Mouse (Mus musculus) forebrain, embryonic 11.5 days (tissue): ENCODE measurements around the gene Rps27rt. TPM values are rescaled to one million over a fixed set of nuclear protein-coding genes. Genes with fewer than 3 reads are reported as not detected.

Source experiments
- ATAC-seq: fragments of 200-750 bp; cut with Nextera tagmentation; replicated peaks from 2 replicates; pipeline ENCODE4 v1.8.0; 2017; ENCODE audit warnings: moderate TSS enrichment; ENCODE audit not compliant: low FRiP score
- DNase-seq: peaks from one replicate; pipeline ENCODE4 v3.0.0-alpha.2; 2017; ENCODE audit warnings: low spot score
- H3K27ac ChIP-seq: fragments of 300-500 bp; sonication (generic); 2 replicates; pipeline ENCODE4 v1.5.1; 2014; ENCODE audit warnings: low read depth, low read length
- H3K27me3 ChIP-seq: fragments of 300-500 bp; sonication (generic); 2 replicates; pipeline ENCODE4 v1.6.1; 2014; ENCODE audit warnings: mild to moderate bottlenecking, low read length, mixed read lengths; ENCODE audit not compliant: control insufficient read depth, insufficient read depth
- H3K36me3 ChIP-seq: fragments of 300-500 bp; sonication (generic); 2 replicates; pipeline ENCODE4 v1.6.1; 2014; ENCODE audit warnings: mild to moderate bottlenecking, low read length, moderate library complexity, mixed read lengths; ENCODE audit not compliant: control insufficient read depth, insufficient read depth
- H3K4me1 ChIP-seq: fragments of 300-500 bp; sonication (generic); replicated peaks from 2 replicates; pipeline ENCODE4 v1.6.1; 2014; ENCODE audit warnings: low read length, mixed read lengths; ENCODE audit not compliant: control insufficient read depth, insufficient read depth
- H3K4me2 ChIP-seq: fragments of 300-500 bp; sonication (generic); 2 replicates; pipeline ENCODE4 v1.6.1; 2014; ENCODE audit warnings: low read depth, mild to moderate bottlenecking, low read length, moderate library complexity, mixed read lengths; ENCODE audit not compliant: severe bottlenecking
- H3K4me3 ChIP-seq: fragments of 300-500 bp; sonication (generic); 2 replicates; pipeline ENCODE4 v1.5.1; 2014; ENCODE audit warnings: low read depth, low read length
- H3K9ac ChIP-seq: fragments of 300-500 bp; sonication (generic); 2 replicates; pipeline ENCODE4 v1.6.1; 2014; ENCODE audit warnings: low read length
- H3K9me3 ChIP-seq: fragments of 300-500 bp; sonication (generic); 2 replicates; pipeline ENCODE4 v1.6.1; 2016; ENCODE audit warnings: low read length, mixed read lengths; ENCODE audit not compliant: control insufficient read depth
- WGBS: fragments of 180-500 bp; shearing (Covaris S2); extraction: QIAGEN DNeasy Blood & Tissue Kit; methylation state at CpG from one replicate; pipeline ENCODE4 v1.1.7; 2014; 5-methylcytosine and 5-hydroxymethylcytosine counted together
- polyA plus RNA-seq: library from polyadenylated mRNA; unstranded; fragments of >200 nt; fragmentation: Nextera tagmentation; extraction: Ambion mirVana; gene quantifications from 2 replicates; pipeline ENCODE4 v1.2.1, GENCODE M21; 2014

Rps27rt gene
- polyA plus RNA-seq, 1 experiment from 2014 or later = 355 TPM

DNA sequence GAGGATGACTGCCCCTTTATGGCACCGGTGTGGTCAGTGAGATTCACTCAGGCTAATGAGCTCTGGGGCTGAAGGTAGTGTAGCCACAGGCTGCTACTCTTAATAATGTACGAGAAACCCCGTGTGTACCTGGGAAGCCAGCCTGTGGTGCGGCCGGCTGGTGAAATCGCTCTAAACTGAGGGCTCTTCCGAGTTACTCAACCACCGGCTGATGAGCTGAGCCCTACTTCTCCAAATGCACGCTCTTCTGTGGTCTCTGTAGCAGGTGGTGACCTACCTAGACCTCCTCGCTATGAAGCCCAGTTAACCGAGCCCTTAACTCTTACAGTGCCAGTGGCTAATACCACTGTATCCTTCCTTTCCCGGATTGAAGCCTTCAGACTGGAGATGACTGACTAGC lies 29.8 kb upstream of the Rps27rt start:
- ATAC-seq (no peak), DNase-seq (no peak)
- Histone ChIP-seq H3K4me3 (no peak overlapping the region), H3K27me3 (no peaks in the 10 kb centered on the region), H3K9me3 (peaks cover 4% of the 10 kb centered on the region; the same call in 1 of the 2 replicates), H3K36me3 (no peaks in the 10 kb centered on the region), H3K4me2 (no peak overlapping the region), H3K4me1 (0 out of 2 replicates have a peak, but pooled peaks cover 2% of the 10 kb centered on the region), H3K9ac (no peak overlapping the region), H3K27ac (no peak overlapping the region)
- 66% methylated on average over 12 of the region's 12 CpGs for WGBS

DNA sequence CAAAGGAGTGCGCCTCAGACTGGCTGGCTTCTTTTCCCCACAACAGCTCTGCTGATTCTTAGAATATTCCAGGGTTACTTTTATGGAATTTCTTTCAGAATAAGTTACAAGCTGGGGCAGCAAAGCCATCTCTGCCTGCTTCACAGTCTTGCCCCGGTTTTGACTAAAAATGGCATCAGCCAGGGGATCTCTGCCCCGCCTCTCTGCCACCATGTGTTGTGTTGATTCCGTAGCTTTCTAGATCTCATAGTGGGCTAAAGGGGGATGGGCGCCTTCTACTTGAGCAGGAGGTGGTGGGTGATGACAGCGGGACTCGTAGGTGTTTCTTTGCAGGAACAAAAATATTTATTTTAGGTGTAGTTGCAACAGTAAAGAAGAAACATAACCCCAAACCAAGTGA lies 25.7 kb upstream of the Rps27rt start:
- WGBS = 91% methylated on average over 7 of the region's 7 CpGs

DNA sequence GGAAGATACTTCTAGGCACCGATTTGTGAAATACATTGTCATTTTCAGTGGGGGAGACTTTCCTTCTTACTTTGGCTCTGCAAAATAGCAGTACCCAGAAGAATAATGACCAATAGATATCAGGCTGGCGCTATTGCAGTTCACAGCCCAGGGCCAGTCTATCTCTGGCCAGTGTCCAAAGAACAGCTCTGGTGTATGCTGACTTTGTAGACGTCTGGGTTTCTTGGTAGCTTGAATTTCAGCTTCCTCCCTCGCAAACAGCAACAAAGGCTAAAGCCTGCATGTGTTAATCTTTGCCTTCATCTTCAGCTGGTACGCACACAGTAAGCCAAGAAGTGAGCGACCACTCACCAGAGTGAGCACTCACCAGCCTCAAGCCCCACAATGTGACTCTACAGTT lies 25.2 kb upstream of the Rps27rt start:
- Histone ChIP-seq H3K4me2 (no peak overlapping the region), H3K36me3 (no peaks in the 10 kb centered on the region), H3K4me3 (no peak overlapping the region), H3K27me3 (no peaks in the 10 kb centered on the region), H3K4me1 (no peaks in the 10 kb centered on the region), H3K27ac (no peak overlapping the region), H3K9me3 (peaks cover 4% of the 10 kb centered on the region; the same call in 1 of the 2 replicates), H3K9ac (no peak overlapping the region)
- DNase-seq (no peak), ATAC-seq (no peak)
- WGBS = 88% methylated on average over 6 of the region's 6 CpGs

More for the DNA sequence above, 25.7 kb upstream of the Rps27rt start:
- Histone ChIP-seq H3K4me3 (no peak overlapping the region), H3K9ac (no peak overlapping the region), H3K27ac (no peak overlapping the region), H3K27me3 (no peaks in the 10 kb centered on the region), H3K4me1 (no peaks in the 10 kb centered on the region), H3K36me3 (no peaks in the 10 kb centered on the region), H3K4me2 (no peak overlapping the region), H3K9me3 (peaks cover 4% of the 10 kb centered on the region; the same call in 1 of the 2 replicates)
- DNase-seq (no peak), ATAC-seq (no peak)

DNA sequence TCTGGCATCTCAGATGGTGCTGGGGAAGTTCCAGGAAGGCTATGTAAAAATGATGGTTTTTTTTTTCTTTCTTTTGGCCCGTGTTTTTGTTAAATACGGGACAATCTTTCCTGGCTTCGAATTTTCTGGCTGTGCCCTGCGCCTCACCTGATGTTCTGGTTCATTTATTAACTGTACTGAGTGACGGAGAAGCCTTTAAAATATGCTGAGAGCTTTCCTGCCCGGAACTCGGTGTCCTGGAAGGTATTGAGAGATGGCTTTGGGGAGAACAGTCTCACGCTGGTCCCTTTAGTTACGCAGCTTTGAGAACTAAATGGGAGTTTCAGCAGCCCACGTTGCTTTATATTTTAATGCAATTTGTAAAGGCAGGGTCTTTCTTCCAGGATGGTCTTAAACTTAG lies 22.9 kb upstream of the Rps27rt start:
- Histone ChIP-seq H3K9ac (no peak overlapping the region), H3K27me3 (no peaks in the 10 kb centered on the region), H3K36me3 (no peaks in the 10 kb centered on the region), H3K9me3 (peaks cover 4% of the 10 kb centered on the region; the same call in 1 of the 2 replicates), H3K4me2 (no peak overlapping the region), H3K27ac (no peak overlapping the region), H3K4me1 (no peaks in the 10 kb centered on the region), H3K4me3 (no peak overlapping the region)
- DNase-seq = no peak
- ATAC-seq = no peak
- 90% methylated on average over 10 of the region's 10 CpGs for WGBS

DNA sequence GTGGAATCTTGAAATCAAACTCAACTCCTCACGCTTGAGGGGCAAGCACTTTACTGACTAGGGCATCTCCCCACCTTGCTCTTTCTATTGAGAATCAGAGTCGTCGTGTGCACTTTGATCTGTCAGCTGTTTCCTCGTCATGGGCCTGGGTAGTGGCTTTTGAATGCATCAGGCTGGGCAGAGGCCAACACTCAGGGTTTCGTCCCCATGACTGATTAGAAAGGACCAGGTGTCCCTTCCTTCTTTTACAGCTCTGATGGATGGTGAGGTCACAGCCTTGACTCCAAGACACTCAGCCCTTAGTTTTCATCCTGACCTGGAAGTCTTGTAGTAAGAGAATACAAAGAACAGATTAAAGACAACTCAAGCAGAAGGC lies 17.2 kb upstream of the Rps27rt start:
- Histone ChIP-seq H3K4me3 (no peak overlapping the region), H3K27ac (no peak overlapping the region), H3K4me2 (no peak overlapping the region), H3K4me1 (no peaks in the 10 kb centered on the region), H3K9ac (no peak overlapping the region), H3K9me3 (0 out of 2 replicates have a peak, but pooled peaks cover 2% of the 10 kb centered on the region), H3K36me3 (no peaks in the 10 kb centered on the region), H3K27me3 (no peaks in the 10 kb centered on the region)
- DNase-seq (no peak), ATAC-seq (no peak)
- WGBS = 74% methylated on average over 5 of the region's 5 CpGs

DNA sequence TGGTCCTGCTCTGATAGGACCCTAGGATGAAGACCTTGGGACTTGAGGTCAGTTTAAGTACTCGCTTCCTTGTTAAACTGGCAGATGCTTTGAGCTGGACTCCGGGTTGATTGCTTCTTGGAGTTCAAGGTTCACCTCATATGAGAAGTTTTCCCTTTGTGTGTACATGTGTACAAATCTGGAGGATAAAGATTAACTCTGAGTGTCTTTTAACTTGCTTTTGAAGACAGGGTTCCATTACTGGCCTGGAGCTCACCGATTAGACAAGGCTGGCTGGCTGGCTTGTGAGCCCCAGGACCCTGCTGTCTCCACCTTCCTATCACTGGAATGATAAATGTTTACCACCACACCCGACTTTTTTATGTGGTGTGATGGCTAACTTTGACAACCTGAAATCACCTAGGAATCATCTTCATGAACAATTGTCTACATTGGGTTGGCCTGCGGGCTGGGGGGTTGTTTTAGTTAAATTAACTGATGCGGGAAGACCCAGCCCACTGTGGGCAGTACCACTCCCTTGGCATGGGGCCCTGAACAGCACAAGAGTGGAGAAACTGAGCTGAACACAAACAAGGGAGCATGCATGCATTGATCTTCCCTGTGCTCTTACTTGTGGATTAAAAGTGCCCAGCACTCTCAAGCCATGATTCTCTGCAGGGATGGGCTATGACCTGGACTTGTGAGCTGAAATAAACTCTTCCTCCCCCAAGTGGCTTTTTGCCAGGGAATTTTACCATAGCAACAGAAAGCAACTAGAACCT lies 16.7 kb upstream of the Rps27rt start:
- no peak overlapping the region for H3K4me2 ChIP-seq
- DNase-seq (no peak), ATAC-seq (no peak)
- H3K4me3 ChIP-seq = no peak overlapping the region
- H3K27me3 ChIP-seq = no peaks in the 10 kb centered on the region
- no peaks in the 10 kb centered on the region for H3K4me1 ChIP-seq
- H3K9ac ChIP-seq = no peak overlapping the region
- 88% methylated on average over 6 of the region's 6 CpGs for WGBS
- no peaks in the 10 kb centered on the region for H3K36me3 ChIP-seq
- 0 out of 2 replicates have a peak, but pooled peaks cover 2% of the 10 kb centered on the region for H3K9me3 ChIP-seq
- no peak overlapping the region for H3K27ac ChIP-seq

DNA sequence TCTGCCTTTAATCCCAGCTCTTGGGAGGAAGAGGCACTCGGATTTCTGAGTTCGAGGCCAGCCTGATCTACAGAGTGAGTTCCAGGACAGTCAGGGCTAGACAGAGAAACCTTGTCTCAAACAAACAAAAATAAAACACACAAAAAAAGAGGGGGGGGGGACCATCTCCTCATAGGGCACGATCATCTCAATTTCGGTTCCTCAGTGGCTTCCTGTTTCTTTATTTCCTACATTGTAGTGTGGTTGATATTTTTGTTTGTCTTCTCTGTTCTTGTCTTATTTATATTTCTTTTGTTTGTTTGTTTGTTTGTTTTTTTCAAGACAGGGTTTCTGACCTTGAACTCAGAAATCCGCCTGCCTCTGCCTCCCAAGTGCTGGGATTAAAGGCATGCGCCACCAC lies 13.9 kb upstream of the Rps27rt start:
- Histone ChIP-seq H3K27ac (no peak overlapping the region), H3K27me3 (no peaks in the 10 kb centered on the region), H3K36me3 (no peaks in the 10 kb centered on the region), H3K9me3 (0 out of 2 replicates have a peak, but pooled peaks cover 2% of the 10 kb centered on the region), H3K4me2 (no peak overlapping the region), H3K9ac (no peak overlapping the region), H3K4me1 (no peaks in the 10 kb centered on the region), H3K4me3 (no peak overlapping the region)
- no peak for DNase-seq
- 91% methylated on average over 6 of the region's 6 CpGs for WGBS
- no peak for ATAC-seq

DNA sequence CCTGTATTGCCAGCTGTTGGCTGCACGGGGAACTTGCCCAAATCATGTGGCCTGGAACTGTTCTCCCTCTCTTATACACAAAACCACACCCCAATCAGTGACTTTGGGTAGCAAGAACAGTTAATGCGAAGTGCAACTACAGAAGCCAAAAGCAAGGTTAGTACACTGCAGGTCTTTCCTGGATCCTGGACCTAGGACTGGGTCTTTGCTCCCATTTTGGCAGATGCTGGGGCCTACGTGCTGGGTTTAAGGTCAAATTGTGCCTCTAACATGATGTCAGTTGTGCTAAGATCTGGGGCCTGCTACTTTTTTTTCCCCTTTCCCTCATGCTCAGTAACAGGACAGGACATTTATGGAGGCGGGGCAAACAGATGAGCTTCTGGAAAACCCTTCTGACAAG lies 13.2 kb upstream of the Rps27rt start:
- ATAC-seq = no peak
- H3K36me3 ChIP-seq = no peaks in the 10 kb centered on the region
- no peak overlapping the region for H3K9ac ChIP-seq
- 0 out of 2 replicates have a peak, but pooled peaks cover 2% of the 10 kb centered on the region for H3K9me3 ChIP-seq
- H3K4me2 ChIP-seq = no peak overlapping the region
- 89% methylated on average over 4 of the region's 4 CpGs for WGBS
- H3K27me3 ChIP-seq = no peaks in the 10 kb centered on the region
- no peak overlapping the region for H3K4me3 ChIP-seq
- no peaks in the 10 kb centered on the region for H3K4me1 ChIP-seq
- DNase-seq = no peak
- H3K27ac ChIP-seq = no peak overlapping the region

DNA sequence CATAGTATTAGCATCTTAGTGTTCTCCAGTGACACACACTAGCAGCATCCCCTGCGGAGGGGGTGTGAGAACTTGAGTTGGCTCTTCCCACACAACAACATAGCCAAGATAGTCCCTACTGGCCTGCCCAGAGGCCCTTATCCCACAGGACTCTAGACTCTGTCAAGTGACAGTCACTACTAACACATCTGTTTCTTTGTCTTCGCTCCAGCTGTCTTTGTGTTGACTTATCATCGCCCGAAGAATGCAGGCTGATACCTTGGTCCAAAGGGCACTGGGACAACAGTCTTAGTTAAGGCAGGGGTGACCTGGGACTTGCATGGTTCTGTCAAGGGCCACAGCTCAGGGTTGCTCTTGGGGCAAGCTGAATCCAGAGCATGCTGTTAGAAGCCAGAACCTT lies 12.7 kb upstream of the Rps27rt start:
- no peak overlapping the region for H3K27ac ChIP-seq
- no peak for DNase-seq
- no peak overlapping the region for H3K4me3 ChIP-seq
- WGBS = 94% methylated on average over 4 of the region's 4 CpGs
- no peak for ATAC-seq
- H3K4me1 ChIP-seq = no peaks in the 10 kb centered on the region
- H3K36me3 ChIP-seq = no peaks in the 10 kb centered on the region
- H3K9me3 ChIP-seq = 0 out of 2 replicates have a peak, but pooled peaks cover 1% of the 10 kb centered on the region
- no peak overlapping the region for H3K4me2 ChIP-seq
- H3K27me3 ChIP-seq = no peaks in the 10 kb centered on the region
- no peak overlapping the region for H3K9ac ChIP-seq
